Mouse (Mus musculus): ENCODE measurements around the gene Ppa1.
A peak's percentile ranks its signal among the peaks of the same experiment; 100 is the strongest.
"Not testable (repeated sequence)": the region's sequence is repeated elsewhere in the genome, so short reads cannot be mapped to it uniquely, and the experiment has no call there.

Ppa1 gene

GRCm38 (mm10) chr10:61647790-61648736 lies at the start of gene Ppa1:
TSS of gene Ppa1 (plus strand) at chr10:61648552.
- DNase-seq (ENCODE audit: low spot score in 2 of 2) = peak; percentile 81 to 83

- no peak for DNase-seq (ENCODE audit: low spot score in 2 of 2)
Observed at GRCm38 (mm10) chr10:61599556-61600114, 48.7 kb upstream of the Ppa1 start.

DNA sequence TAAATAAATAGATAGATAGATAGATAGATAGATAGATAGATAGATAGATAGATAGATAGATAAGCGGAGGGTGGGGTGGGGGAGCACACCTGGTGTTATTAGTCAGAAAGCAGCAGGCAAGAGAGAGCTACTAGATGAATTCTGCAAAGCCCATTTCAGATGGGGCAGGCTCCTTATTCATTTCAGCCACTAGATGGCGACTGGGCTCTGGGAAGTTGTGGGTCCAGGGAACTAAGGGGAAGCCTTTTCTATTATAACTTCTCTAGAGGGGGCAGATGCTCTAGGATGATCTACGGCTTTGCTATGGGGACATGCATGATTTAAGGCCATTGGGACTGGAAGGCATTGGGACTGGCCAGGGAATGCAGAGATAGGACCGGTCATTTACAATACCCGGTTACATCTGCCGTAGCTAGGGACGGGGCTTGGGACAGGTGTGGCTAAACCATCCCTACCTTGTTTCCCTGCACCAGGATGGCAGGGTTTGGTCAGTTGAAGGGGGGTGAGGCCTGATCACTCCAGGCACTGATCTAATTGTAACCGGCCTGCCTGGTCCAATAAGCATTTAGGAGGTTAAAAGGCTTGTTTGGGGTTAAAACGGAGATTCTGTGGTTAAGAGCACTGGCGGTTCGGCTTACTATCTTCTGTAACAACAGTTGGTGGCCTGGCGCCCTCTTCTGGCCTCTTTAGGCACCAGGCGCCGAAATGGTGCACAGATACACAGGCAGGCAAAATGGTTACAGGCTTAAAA lies 45.9 kb upstream of the Ppa1 start:
- no peak for DNase-seq (ENCODE audit: low spot score in 2 of 2)

- DNase-seq (ENCODE audit: low spot score in 2 of 2) = no peak
Observed at GRCm38 (mm10) chr10:61604376-61605065, 43.8 kb upstream of the Ppa1 start.

DNA sequence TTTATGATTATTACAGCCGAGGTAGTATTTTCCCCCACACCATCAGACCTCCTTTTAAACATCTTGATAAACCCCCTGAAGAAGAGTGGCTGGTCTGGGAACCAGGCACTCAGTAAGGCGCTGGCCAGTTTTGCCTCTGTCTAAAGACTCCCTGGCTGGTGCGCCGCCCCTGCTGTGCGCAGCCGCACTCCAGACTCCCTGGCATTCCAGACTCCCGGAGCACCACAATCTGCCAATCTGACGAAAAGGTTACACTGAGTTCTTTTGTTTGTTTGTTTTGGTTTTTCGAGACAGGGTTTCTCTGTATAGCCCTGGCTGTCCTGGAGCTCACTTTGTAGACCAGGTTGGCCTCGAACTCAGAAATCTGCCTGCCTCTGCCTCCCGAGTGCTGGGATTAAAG lies 43.0 kb upstream of the Ppa1 start:
- not testable (repeated sequence) for DNase-seq (ENCODE audit: low spot score in 2 of 2)

- DNase-seq (ENCODE audit: low spot score in 2 of 2) = peak in 1 of 2 experiments; percentile 71
Observed at GRCm38 (mm10) chr10:61605851-61606250, 42.5 kb upstream of the Ppa1 start.

DNA sequence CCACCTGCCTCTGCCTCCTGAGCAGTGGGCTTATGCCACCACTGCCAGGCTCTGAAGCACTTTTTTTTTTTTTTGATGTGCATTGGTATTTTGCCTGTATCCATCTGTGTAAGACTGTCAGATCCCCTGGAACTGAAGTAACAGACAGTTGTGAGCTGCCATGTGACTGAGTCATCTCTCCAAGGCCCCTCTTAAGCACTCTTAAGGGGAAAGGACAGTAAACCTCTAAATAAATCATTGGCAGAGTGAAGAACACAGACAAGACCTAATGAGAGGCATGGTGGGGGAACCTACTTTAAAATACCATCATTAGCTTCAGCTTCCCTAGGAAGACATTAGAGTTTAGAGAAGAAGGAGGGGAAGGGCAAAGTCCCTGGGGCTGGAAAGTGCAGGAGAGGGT lies 40.1 kb upstream of the Ppa1 start:
- no peak for DNase-seq (ENCODE audit: low spot score in 2 of 2)

DNA sequence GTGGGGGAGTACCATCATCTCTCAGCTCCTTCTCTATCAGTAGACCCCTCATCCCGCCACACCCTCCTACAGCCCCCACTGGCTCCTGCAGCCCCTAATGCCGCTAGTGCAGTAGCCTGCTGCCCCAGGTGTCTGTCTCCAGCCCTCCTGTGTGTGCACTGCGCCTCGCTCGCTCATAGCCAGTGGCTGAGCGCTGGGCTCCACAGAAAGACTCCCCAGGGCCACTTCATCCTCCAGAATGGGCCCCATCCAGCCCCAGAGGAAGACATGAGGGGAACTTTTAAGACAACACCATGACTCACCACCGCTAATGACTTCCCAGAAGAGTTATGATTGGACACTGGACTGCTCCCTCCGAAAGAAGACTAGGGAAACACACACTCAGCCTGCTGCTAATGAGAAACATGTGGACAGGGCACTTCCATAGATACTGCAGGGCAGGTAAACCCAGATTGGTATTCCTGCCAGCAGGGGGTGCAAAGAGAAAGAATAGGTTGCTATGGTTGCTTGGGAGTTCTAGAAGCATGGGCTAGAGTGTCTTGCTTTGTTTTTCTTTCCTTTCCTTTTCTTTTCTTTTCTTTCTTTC lies 37.6 kb upstream of the Ppa1 start:
- DNase-seq (ENCODE audit: low spot score in 2 of 2) = no peak

GRCm38 (mm10) chr10:61614311-61614710 lies 34.0 kb upstream of the Ppa1 start:
- no peak for DNase-seq (ENCODE audit: low spot score in 2 of 2)

- DNase-seq (ENCODE audit: low spot score in 2 of 2) = no peak
Observed at GRCm38 (mm10) chr10:61618528-61618927, 29.8 kb upstream of the Ppa1 start.

DNA sequence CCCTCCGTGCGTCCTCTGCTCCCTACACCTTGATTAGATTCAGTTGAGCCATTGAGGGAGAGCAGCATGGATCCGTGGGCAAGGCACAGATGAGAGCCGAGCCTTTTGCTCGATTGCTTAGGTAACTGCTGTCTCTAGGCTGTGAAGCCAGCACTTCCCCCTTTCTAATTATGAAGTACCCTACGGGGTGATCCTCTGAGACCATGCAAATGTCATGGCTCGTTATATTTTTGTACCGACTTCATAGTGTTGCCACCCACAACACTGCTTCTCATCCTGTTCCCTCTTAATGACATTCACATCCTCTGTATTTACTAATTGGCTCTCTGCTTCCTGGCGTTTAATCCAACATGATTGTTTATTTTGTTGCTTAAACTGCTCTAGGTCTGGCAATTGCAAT lies 26.7 kb upstream of the Ppa1 start:
- no peak for DNase-seq (ENCODE audit: low spot score in 2 of 2)

- DNase-seq (ENCODE audit: low spot score in 2 of 2) = not testable (repeated sequence)
Observed at GRCm38 (mm10) chr10:61623874-61624273, 24.5 kb upstream of the Ppa1 start.

DNA sequence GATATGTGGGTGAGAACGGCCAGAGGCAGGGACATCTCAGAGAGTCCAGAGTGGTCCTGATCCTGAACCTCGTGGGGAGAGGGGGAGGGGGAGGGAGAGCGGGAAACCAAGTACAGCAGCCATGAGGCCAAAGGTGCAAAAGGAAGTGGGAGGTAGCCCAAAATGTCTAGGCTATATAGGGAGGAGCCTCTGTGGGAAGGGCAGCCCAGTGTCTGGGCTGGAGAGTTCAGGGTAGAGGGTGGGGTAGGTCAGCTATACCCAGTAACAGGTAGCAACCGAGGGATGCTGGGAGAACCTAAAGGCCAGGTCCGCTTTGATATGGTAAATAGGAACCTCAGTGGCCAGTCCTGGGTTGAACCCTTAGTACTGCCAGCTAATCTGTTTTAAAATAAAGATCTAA lies 23.6 kb upstream of the Ppa1 start:
- no peak for DNase-seq (ENCODE audit: low spot score in 2 of 2)

GRCm38 (mm10) chr10:61625381-61626257 lies 22.7 kb upstream of the Ppa1 start:
- DNase-seq (ENCODE audit: low spot score in 2 of 2) = no peak

GRCm38 (mm10) chr10:61626551-61626950 lies 21.8 kb upstream of the Ppa1 start:
- DNase-seq (ENCODE audit: low spot score in 2 of 2) = no peak

DNA sequence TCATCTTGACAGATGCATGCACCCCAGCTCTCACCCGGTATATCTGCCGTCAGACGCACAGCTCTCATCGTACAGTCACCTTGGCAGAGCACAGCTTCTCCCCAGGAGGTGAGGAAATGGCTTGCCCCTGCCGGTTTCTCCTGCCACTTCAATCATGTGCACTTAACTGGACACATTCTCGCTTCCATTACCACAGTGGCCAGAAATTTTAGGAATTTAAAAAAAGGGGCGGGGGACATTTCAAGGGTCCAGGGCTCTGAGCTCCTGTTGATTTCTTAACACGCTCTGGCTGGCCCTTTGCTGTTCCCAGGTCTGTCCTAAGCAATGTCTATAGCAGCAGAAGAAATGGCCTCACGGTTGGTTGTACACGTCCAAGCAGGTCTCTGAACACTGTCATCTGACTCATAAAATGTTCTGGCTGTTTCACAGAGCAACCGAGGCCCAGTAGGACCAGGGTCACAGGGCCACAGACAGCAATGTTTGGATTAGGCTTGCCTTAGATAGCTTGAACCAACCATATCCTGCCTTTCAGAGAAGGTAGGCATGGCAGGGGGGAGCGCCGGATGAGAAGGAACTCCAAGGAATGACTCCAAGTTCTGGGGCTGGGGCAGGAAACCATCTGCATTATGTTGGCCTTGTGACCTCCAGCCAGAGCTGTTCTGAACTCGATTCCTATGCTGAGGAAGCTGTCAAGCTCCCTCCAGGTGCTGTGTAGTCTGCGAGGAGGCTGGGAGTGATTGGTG lies 21.0 kb upstream of the Ppa1 start:
- DNase-seq (ENCODE audit: low spot score in 2 of 2) = no peak

DNA sequence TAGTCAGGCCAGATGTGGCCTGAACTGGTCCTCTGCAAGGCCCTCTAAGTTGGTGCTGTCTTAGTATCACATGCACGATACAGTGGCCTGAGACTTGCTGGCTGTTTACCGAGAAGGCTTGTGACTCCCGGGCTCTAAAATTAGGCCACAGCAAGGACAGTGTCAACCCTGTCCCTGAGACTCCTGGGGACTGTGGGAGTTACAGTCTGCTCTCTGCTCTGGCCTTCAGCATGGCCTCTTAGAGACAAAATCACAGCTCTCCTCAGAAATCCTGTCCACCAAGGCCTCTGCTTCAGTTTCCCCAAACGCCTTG lies 20.5 kb upstream of the Ppa1 start:
- DNase-seq (ENCODE audit: low spot score in 2 of 2) = no peak

- no peak for DNase-seq (ENCODE audit: low spot score in 2 of 2)
Observed at GRCm38 (mm10) chr10:61632445-61632844, 15.9 kb upstream of the Ppa1 start.

DNA sequence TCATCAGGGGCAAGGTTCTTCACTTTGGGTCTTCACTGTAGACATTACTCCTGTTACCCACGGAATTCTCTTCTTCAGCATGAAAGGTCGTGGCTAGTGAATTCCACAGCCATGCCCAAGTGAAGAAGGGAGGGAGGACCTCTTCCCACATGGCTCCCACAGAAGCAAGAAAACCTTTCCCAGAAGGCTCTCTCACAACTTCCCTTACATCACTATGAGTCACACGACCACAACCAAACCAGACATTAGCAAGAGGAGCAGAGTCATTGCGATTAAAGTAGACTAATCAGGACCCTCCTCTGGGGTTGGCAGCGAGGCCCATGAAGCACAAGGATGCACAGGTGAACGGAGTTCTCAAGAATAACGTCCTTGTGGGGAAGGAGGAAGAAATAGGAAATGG lies 11.3 kb upstream of the Ppa1 start:
- DNase-seq (ENCODE audit: low spot score in 2 of 2) = no peak

GRCm38 (mm10) chr10:61640363-61640762 lies 8.0 kb upstream of the Ppa1 start:
- no peak for DNase-seq (ENCODE audit: low spot score in 2 of 2)
